8 mouse cellular contexts compared by ENCODE assay signal in the genomic region with DNA sequence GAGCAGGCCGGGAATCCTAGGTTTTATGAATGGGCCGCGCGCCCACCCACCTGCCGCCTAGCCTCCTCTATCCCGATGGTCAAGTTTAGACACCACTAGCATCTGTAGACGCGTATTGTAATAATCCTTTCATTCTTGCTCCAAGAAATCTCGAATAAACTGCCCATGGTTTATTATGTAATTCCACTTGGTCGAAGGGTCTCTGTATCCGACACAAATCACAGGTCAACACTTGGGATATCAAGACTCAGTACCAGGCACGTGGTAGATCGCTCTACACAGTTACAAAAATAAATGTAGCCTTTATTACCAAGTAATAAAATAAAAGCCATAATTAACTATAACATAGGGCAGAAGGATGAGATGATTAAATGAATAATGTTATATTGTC. TPM values are rescaled to one million over a fixed set of nuclear protein-coding genes. Genes with fewer than 3 reads are reported as not detected.
DNase-seq lines count a peak whose midpoint lies in the region; ATAC-seq lines count a peak whose summit lies in the region.

No protein-coding gene starts in this region.

- H3K4me2 ChIP-seq in kidney, embryonic 14.5 days (replicated peaks; ENCODE audit: low read depth, low read length) = peak overlapping the region; percentile 53
- H3K4me2 ChIP-seq in hindbrain, embryonic 13.5 days = peak overlapping the region; percentile 79
- peak overlapping the region; percentile 42 for H3K4me2 ChIP-seq in midbrain, embryonic 12.5 days (replicated peaks)

- 11% methylated on average over 13 of the region's 13 CpGs for WGBS in kidney, embryonic 14.5 days
- WGBS in hindbrain, embryonic 13.5 days = 12% methylated on average over 13 of the region's 13 CpGs
- WGBS in midbrain, embryonic 12.5 days = 12% methylated on average over 13 of the region's 13 CpGs

- DNase-seq in kidney, postnatal 25 days = no peak
- DNase-seq in thymus, postnatal 25 days = no peak
- no peak for DNase-seq in right cerebral cortex, postnatal 25 days
- DNase-seq in MN1 (ENCODE audit: low spot score) = no peak

- no peaks in the 10 kb centered on the region for H3K27me3 ChIP-seq in kidney, embryonic 14.5 days (ENCODE audit: control insufficient read depth, insufficient read depth, low read length)
- H3K27me3 ChIP-seq in hindbrain, embryonic 13.5 days = no peaks in the 10 kb centered on the region
- no peaks in the 10 kb centered on the region for H3K27me3 ChIP-seq in midbrain, embryonic 12.5 days

- H3K36me3 ChIP-seq in kidney, embryonic 14.5 days (ENCODE audit: control insufficient read depth, insufficient read depth, low read length) = peaks cover 38% of the 10 kb centered on the region
- H3K36me3 ChIP-seq in hindbrain, embryonic 13.5 days = peaks cover 43% of the 10 kb centered on the region
- H3K36me3 ChIP-seq in midbrain, embryonic 12.5 days = peaks cover 43% of the 10 kb centered on the region

- H3K4me1 ChIP-seq in kidney, embryonic 14.5 days (ENCODE audit: control insufficient read depth, insufficient read depth, low read length) = peaks cover 19% of the 10 kb centered on the region
- H3K4me1 ChIP-seq in brown adipose tissue, adult 24 weeks (ENCODE audit: control insufficient read depth, insufficient read depth, insufficient read length, low read length) = peaks cover 12% of the 10 kb centered on the region
- peaks cover 32% of the 10 kb centered on the region for H3K4me1 ChIP-seq in hindbrain, embryonic 13.5 days (replicated peaks)
- H3K4me1 ChIP-seq in midbrain, embryonic 12.5 days = peaks cover 21% of the 10 kb centered on the region

- H3K4me3 ChIP-seq in kidney, embryonic 14.5 days (ENCODE audit: low read length) = peak overlapping the region; percentile 81
- H3K4me3 ChIP-seq in brown adipose tissue, adult 24 weeks (ENCODE audit: insufficient read depth, low read depth, low read length) = peak overlapping the region; percentile 50
- peak overlapping the region; percentile 78 for H3K4me3 ChIP-seq in hindbrain, embryonic 13.5 days
- H3K4me3 ChIP-seq in midbrain, embryonic 12.5 days = peak overlapping the region; percentile 85

- no peak overlapping the region for H3K27ac ChIP-seq in kidney, embryonic 14.5 days (ENCODE audit: low read depth, low read length)
- no peak overlapping the region for H3K27ac ChIP-seq in brown adipose tissue, adult 24 weeks (replicated peaks; ENCODE audit: low read depth, low read length)
- peak overlapping the region; percentile 99; the same call in 1 of the 2 replicates for H3K27ac ChIP-seq in hindbrain, embryonic 13.5 days
- H3K27ac ChIP-seq in midbrain, embryonic 12.5 days (replicated peaks) = no peak overlapping the region

- no peak; the same call in 1 of the 2 replicates for ATAC-seq in kidney, embryonic 14.5 days (ENCODE audit: low FRiP score, low TSS enrichment)
- ATAC-seq in hindbrain, embryonic 13.5 days (ENCODE audit: low FRiP score) = peak; percentile 18; the same call in 1 of the 2 replicates
- peak; percentile 45; the same call in 1 of the 2 replicates for ATAC-seq in midbrain, embryonic 12.5 days (ENCODE audit: low FRiP score, low read depth)

- no peaks in the 10 kb centered on the region for H3K9me3 ChIP-seq in kidney, embryonic 14.5 days (ENCODE audit: control insufficient read depth, low read length)
- H3K9me3 ChIP-seq in hindbrain, embryonic 13.5 days = no peaks in the 10 kb centered on the region
- no peaks in the 10 kb centered on the region for H3K9me3 ChIP-seq in midbrain, embryonic 12.5 days

- H3K9ac ChIP-seq in kidney, embryonic 14.5 days (ENCODE audit: low read depth, low read length) = peak overlapping the region; percentile 72; the same call in 1 of the 2 replicates
- H3K9ac ChIP-seq in hindbrain, embryonic 13.5 days = no peak overlapping the region
- H3K9ac ChIP-seq in midbrain, embryonic 12.5 days (replicated peaks) = no peak overlapping the region

RNA-seq across cellular contexts. Expression of a gene that starts 0.8 kb away (rescaled TPM):
- polyA plus RNA-seq in kidney, embryonic 14.5 days (2014; fragmentation: Nextera tagmentation; extraction: Ambion mirVana) = 1.9 and 2.6 TPM in 2 replicates
- polyA plus RNA-seq in brown adipose tissue, adult 24 weeks (2012; ENCODE audit: insufficient read depth, insufficient read length, missing spikeins) = 6.1 and 10.3 TPM in 2 replicates
- 4.3 and 4.7 TPM in 2 replicates for polyA plus RNA-seq in hindbrain, embryonic 13.5 days (2015; fragmentation: Nextera tagmentation; extraction: Ambion mirVana)
- polyA plus RNA-seq in midbrain, embryonic 12.5 days (2016; fragmentation: Nextera tagmentation; extraction: Ambion mirVana) = 2.7 and 3.3 TPM in 2 replicates

RNA-seq across cellular contexts. Expression of a gene that starts 21.0 kb away (rescaled TPM):
- 12.6 and 13.7 TPM in 2 replicates for polyA plus RNA-seq in kidney, embryonic 14.5 days (2014; fragmentation: Nextera tagmentation; extraction: Ambion mirVana)
- polyA plus RNA-seq in brown adipose tissue, adult 24 weeks (2012; ENCODE audit: insufficient read depth, insufficient read length, missing spikeins) = 5.8 and 7.1 TPM in 2 replicates
- polyA plus RNA-seq in hindbrain, embryonic 13.5 days (2015; fragmentation: Nextera tagmentation; extraction: Ambion mirVana) = 17.6 and 18.3 TPM in 2 replicates
- polyA plus RNA-seq in midbrain, embryonic 12.5 days (2016; fragmentation: Nextera tagmentation; extraction: Ambion mirVana) = 22.3 and 24.4 TPM in 2 replicates

RNA-seq across cellular contexts. Expression of a gene that starts 30.4 kb away (rescaled TPM):
- polyA plus RNA-seq in kidney, embryonic 14.5 days (2014; fragmentation: Nextera tagmentation; extraction: Ambion mirVana) = 0.56 TPM in 1 of 2 replicates, not detected in the other
- not detected in 2 replicates for polyA plus RNA-seq in brown adipose tissue, adult 24 weeks (2012; ENCODE audit: insufficient read depth, insufficient read length, missing spikeins)
- polyA plus RNA-seq in hindbrain, embryonic 13.5 days (2015; fragmentation: Nextera tagmentation; extraction: Ambion mirVana) = 0.68 and 0.79 TPM in 2 replicates
- polyA plus RNA-seq in midbrain, embryonic 12.5 days (2016; fragmentation: Nextera tagmentation; extraction: Ambion mirVana) = 0.31 and 1.3 TPM in 2 replicates

RNA-seq across cellular contexts. Expression of a gene that starts 36.9 kb away (rescaled TPM):
- polyA plus RNA-seq in kidney, embryonic 14.5 days (2014; fragmentation: Nextera tagmentation; extraction: Ambion mirVana) = 695 and 947 TPM in 2 replicates
- polyA plus RNA-seq in brown adipose tissue, adult 24 weeks (2012; ENCODE audit: insufficient read depth, insufficient read length, missing spikeins) = 268 and 348 TPM in 2 replicates
- polyA plus RNA-seq in hindbrain, embryonic 13.5 days (2015; fragmentation: Nextera tagmentation; extraction: Ambion mirVana) = 369 and 380 TPM in 2 replicates
- polyA plus RNA-seq in midbrain, embryonic 12.5 days (2016; fragmentation: Nextera tagmentation; extraction: Ambion mirVana) = 370 and 378 TPM in 2 replicates

RNA-seq across cellular contexts. Expression of a gene that starts 42.1 kb away (rescaled TPM):
- 525 and 539 TPM in 2 replicates for polyA plus RNA-seq in kidney, embryonic 14.5 days (2014; fragmentation: Nextera tagmentation; extraction: Ambion mirVana)
- polyA plus RNA-seq in brown adipose tissue, adult 24 weeks (2012; ENCODE audit: insufficient read depth, insufficient read length, missing spikeins) = 364 and 464 TPM in 2 replicates
- polyA plus RNA-seq in hindbrain, embryonic 13.5 days (2015; fragmentation: Nextera tagmentation; extraction: Ambion mirVana) = 476 and 483 TPM in 2 replicates
- 450 and 456 TPM in 2 replicates for polyA plus RNA-seq in midbrain, embryonic 12.5 days (2016; fragmentation: Nextera tagmentation; extraction: Ambion mirVana)
